Mouse (Mus musculus): ENCODE results near the gene Gm20931.
"Not testable (repeated sequence)": the region's sequence is repeated elsewhere in the genome, so short reads cannot be mapped to it uniquely, and the experiment has no call there.

Gm20931 gene

GRCm38 (mm10) chrY:55213420-55213819 is at the start of gene Gm20931:
Gene Gm20931 (plus strand): TSS chrY:55213720.
- DNase-seq: not testable (repeated sequence)
